Mouse (Mus musculus) gastrocnemius, postnatal 10 days (tissue): ENCODE measurements at regions not wholly inside any gene's neighbourhood (a gene's known extent, or its start where the extent isn't known, plus 50 kb on each side); places are given as distances from the start of the nearest gene placed in this dataset.
A peak's percentile ranks its signal among the peaks of the same experiment; 100 is the strongest.

Experiments used
- DNase-seq: peaks from one replicate; pipeline ENCODE4 v3.0.0; 2021; ENCODE audit warnings: mixed read lengths

GRCm38 (mm10) chrX:99215931-99216330, 80.0 kb downstream of the Efnb1 start:
- no peak for DNase-seq

DNA sequence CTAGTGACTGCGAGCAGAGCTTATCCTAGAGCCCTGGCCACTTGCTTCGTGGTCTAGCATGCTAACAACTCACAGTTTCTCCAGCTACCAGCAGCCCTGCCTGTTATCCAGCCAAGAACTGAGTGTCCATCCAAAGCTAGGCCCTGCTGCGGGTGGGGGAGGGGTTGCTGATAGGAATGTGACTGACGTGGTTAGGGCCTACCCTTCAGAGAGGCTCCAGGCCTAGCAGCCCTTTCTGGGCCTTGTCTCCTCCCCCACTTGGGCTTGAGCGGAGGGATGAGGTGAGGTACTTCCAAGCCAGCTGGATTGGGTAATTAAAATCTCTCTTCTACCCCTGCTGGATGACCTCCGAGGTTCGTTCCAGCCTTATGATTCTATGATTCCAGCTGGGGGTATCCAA, 79.2 kb downstream of the Efnb1 start:
- DNase-seq = peak; percentile 22

DNA sequence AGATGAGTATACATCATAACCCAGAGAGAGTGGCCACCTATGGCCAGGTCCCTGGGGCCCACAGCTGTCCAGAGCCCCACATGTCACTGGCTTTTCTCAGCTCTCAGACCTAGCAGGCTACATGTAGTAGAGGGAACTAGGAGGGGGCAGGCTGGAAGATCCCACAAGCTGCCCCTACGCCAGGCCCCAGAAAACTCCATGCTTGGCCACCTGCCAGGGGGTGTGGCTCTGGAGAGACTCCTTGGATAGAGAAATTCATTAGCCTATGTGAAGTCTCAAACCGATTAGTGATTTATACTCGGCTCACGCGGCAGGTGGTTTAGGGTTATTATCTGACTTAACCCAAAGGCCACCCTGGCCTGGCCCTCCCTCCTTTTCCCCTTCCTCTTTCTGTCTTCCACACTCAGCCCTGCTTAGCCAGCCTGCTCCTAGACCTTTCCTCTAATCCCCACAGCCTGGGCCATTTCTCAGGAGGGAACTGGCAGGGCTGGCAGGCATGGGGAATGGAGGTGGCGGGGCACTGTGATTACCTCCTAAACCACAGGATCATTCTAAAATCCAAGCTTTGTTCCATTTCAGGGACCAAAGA, 77.7 kb downstream of the Efnb1 start:
- no peak for DNase-seq

- no peak for DNase-seq
These were observed 68.1 kb downstream of the Efnb1 start for GRCm38 (mm10) chrX:99204077-99204476.

GRCm38 (mm10) chrX:99201081-99201480, 65.2 kb downstream of the Efnb1 start:
- DNase-seq = no peak

DNA sequence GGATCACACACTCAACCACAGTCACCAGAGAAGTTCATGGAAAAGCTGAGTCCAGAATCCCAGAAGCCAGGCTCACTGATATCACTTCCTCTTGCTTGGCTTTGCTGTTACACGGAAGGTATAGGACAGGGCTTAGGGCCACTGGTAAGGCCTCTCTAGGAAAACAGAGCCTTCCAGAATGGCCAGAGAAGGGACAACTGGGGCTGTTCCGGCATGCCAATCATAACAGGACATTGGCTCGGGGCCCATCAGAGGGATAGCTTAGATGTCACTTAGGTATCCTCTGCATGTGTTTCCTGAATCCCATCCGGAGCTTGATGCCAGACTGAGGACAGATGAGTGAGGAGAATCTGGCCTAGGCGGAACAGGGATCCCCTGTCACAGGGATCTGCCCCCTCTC, 63.7 kb downstream of the Efnb1 start:
- peak; percentile 25 for DNase-seq

DNA sequence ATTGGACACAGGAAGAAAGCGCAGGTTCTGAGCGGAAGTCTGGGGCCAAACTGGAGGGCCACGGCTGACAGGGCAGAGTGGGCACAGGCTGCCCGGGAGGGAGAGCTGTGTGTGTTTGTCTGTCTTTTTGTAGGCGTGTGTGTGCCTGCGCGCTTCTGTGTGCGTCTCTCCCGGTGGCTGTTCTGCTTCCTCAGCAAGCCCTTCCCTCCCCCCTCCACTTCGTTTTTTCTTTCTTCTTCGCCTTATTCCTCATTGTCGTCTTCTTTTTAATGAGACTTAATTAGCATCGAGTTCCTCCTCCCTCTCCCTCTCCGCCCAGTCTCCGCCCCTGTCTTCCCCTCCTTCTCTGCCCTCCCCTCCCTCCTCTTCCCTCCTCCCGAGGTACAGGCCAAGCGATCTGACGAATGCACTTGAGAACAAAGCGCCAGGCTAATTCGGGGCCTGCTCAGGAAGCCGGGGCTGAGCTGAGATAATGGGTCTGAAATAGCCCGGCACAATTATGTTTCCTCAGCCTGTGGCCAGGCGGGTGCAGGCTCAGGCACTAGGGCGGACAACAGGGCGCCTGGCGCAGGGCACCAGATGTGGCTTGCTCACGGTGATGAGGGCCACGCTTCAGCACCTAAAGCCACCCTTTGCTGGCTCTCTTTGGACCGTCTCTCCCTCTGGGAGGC, 63.2 kb downstream of the Efnb1 start:
- DNase-seq = peak; percentile 27
